Comparison of ENCODE assay signal across 18 mouse cellular contexts in the genomic region with DNA sequence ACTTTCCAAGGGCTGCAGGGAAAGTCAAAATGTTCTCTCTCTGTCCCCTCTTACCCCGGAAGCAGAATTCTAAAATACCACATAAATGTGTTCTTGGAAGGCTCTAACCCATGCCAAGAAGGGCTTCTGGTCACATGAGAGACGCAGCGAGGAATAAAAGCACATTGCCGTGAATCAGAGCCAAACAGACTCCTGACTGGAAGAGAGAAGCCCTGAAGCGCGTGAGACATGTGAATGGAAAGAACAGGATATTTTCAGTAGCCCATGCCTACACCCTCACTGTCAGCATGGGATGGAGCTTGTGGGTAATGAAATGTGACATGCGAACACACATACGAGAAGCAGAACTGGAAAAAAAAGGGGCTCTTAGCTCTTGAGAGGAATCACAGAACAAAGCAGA.
"Had no signal": no experiment of that assay in that cellular context is flagged by ENCODE, and none has a peak within 500 bp of the region (broad histone marks: within the 10 kb centered on the region; RNA-seq: fewer than 3 reads in every experiment).

No protein-coding gene starts in this region.

- H3K36me3 ChIP-seq: limb, embryonic 12.5 days; liver, embryonic 13.5 days; midbrain, embryonic 15.5 days; neural tube, embryonic 12.5 days had no signal

- H3K4me3 ChIP-seq: limb, embryonic 12.5 days; liver, embryonic 13.5 days; megakaryocyte, embryonic 14.5 days; midbrain, embryonic 15.5 days; neural tube, embryonic 12.5 days had no signal

- H3K4me1 ChIP-seq: limb, embryonic 12.5 days; liver, embryonic 13.5 days; midbrain, embryonic 15.5 days; neural tube, embryonic 12.5 days had no signal

- H3K9me3 ChIP-seq: limb, embryonic 12.5 days; liver, embryonic 13.5 days; megakaryocyte, embryonic 14.5 days; midbrain, embryonic 15.5 days; neural tube, embryonic 12.5 days had no signal

- H3K27ac ChIP-seq: limb, embryonic 12.5 days; liver, embryonic 13.5 days; macrophage; midbrain, embryonic 15.5 days; neural tube, embryonic 12.5 days had no signal

- DNase-seq: kidney, adult 11 months; kidney, postnatal 36 days; layer of hippocampus, adult 9-11 months; layer of hippocampus, postnatal 36 days; liver; liver, embryonic 13.5 days; liver, postnatal 0 days; lung, postnatal 14 days; right cerebral cortex, postnatal 4 days; spleen, adult 18-20 months; thymus, adult 2 months; thymus, postnatal 25 days had no signal

- H3K27me3 ChIP-seq: limb, embryonic 12.5 days; liver, embryonic 13.5 days; midbrain, embryonic 15.5 days; neural tube, embryonic 12.5 days had no signal

- ATAC-seq: liver, postnatal 0 days; midbrain, embryonic 15.5 days had no signal

- H3K4me2 ChIP-seq: limb, embryonic 12.5 days; liver, embryonic 13.5 days; midbrain, embryonic 11.5 days; midbrain, embryonic 15.5 days; neural tube, embryonic 12.5 days had no signal

- H3K9ac ChIP-seq: limb, embryonic 12.5 days; liver, embryonic 13.5 days; liver, postnatal 0 days; midbrain, embryonic 15.5 days; neural tube, embryonic 12.5 days had no signal
